Mouse (Mus musculus) lung, embryonic 16.5 days (tissue): ENCODE measurements around the gene Slc25a34. TPM values are rescaled to one million over a fixed set of nuclear protein-coding genes. Genes with fewer than 3 reads are reported as not detected.

ENCODE experiments used
- ATAC-seq: fragments of 200-750 bp; cut with Nextera tagmentation; 2 replicates; pipeline ENCODE4 v1.8.0; 2017; ENCODE audit warnings: low read depth, mild to moderate bottlenecking, moderate library complexity
- H3K27ac ChIP-seq: fragments of 300-500 bp; sonication (generic); 2 replicates; pipeline ENCODE4 v1.5.1; 2014; ENCODE audit warnings: mild to moderate bottlenecking, control low read depth, low read length
- H3K27me3 ChIP-seq: fragments of 300-500 bp; sonication (generic); 2 replicates; pipeline ENCODE4 v1.6.1; 2014; ENCODE audit warnings: low read depth, low read length, mixed read lengths; ENCODE audit not compliant: control insufficient read depth, insufficient read depth
- H3K36me3 ChIP-seq: fragments of 300-500 bp; sonication (generic); 2 replicates; pipeline ENCODE4 v1.6.1; 2014; ENCODE audit warnings: low read length; ENCODE audit not compliant: control insufficient read depth, insufficient read depth
- H3K4me1 ChIP-seq: fragments of 300-500 bp; sonication (generic); replicated peaks from 2 replicates; pipeline ENCODE4 v1.6.1; 2014; ENCODE audit warnings: low read length, mixed read lengths; ENCODE audit not compliant: control insufficient read depth, insufficient read depth
- H3K4me2 ChIP-seq: fragments of 300-500 bp; sonication (generic); 2 replicates; pipeline ENCODE4 v1.6.1; 2014; ENCODE audit warnings: low read depth, low read length, control low read depth
- H3K4me3 ChIP-seq: fragments of 300-500 bp; sonication (generic); 2 replicates; pipeline ENCODE4 v1.5.1; 2014; ENCODE audit warnings: mild to moderate bottlenecking, low read length, control low read depth
- H3K9ac ChIP-seq: fragments of 300-500 bp; sonication (generic); 2 replicates; pipeline ENCODE4 v1.6.1; 2014; ENCODE audit warnings: low read length, control low read depth
- H3K9me3 ChIP-seq: fragments of 300-500 bp; sonication (generic); 2 replicates; pipeline ENCODE4 v1.6.1; 2016; ENCODE audit warnings: low read length; ENCODE audit not compliant: control insufficient read depth
- WGBS: fragments of 180-500 bp; shearing (Covaris S2); extraction: QIAGEN DNeasy Blood & Tissue Kit; methylation state at CpG from one replicate; pipeline ENCODE4 v1.1.7; 2014; 5-methylcytosine and 5-hydroxymethylcytosine counted together
- polyA plus RNA-seq: library from polyadenylated mRNA; unstranded; fragments of >200 nt; fragmentation: Nextera tagmentation; extraction: Ambion mirVana; gene quantifications from 2 replicates; pipeline ENCODE4 v1.2.1, GENCODE M21; 2015

Gene Slc25a34
- polyA plus RNA-seq, 1 experiment from 2014 or later, result 0.18 TPM

GRCm38 (mm10) chr4:141571337-141571739 is 52.3 kb downstream of the Slc25a34 start:
- no peak for ATAC-seq
- H3K27me3 ChIP-seq, result no peaks in the 10 kb centered on the region
- H3K4me2 ChIP-seq, result no peak overlapping the region
- H3K9ac ChIP-seq, result no peak overlapping the region
- H3K9me3 ChIP-seq, result no peaks in the 10 kb centered on the region
- WGBS, result 49% methylated on average over 6 of the region's 6 CpGs
- H3K4me3 ChIP-seq, result no peak overlapping the region
- no peak overlapping the region for H3K27ac ChIP-seq
- peaks cover 17% of the 10 kb centered on the region for H3K4me1 ChIP-seq
- no peaks in the 10 kb centered on the region for H3K36me3 ChIP-seq

- ATAC-seq, result no peak
- no peaks in the 10 kb centered on the region for H3K27me3 ChIP-seq
- 89% methylated on average over 1 of the region's 1 CpGs for WGBS
These were observed 52.8 kb downstream of the Slc25a34 start for GRCm38 (mm10) chr4:141570821-141571220.

GRCm38 (mm10) chr4:141570004-141570403 is 53.6 kb downstream of the Slc25a34 start:
- Histone ChIP-seq H3K4me3 (no peak overlapping the region), H3K9me3 (no peaks in the 10 kb centered on the region), H3K36me3 (no peaks in the 10 kb centered on the region), H3K4me1 (peaks cover 14% of the 10 kb centered on the region), H3K27me3 (no peaks in the 10 kb centered on the region), H3K9ac (no peak overlapping the region), H3K4me2 (no peak overlapping the region), H3K27ac (no peak overlapping the region)
- ATAC-seq, result no peak
- WGBS, result 51% methylated on average over 6 of the region's 6 CpGs

More at GRCm38 (mm10) chr4:141570821-141571220, 52.8 kb downstream of the Slc25a34 start:
- Histone ChIP-seq H3K36me3 (no peaks in the 10 kb centered on the region), H3K9ac (no peak overlapping the region), H3K4me1 (peaks cover 17% of the 10 kb centered on the region), H3K4me3 (no peak overlapping the region), H3K27ac (no peak overlapping the region), H3K4me2 (no peak overlapping the region), H3K9me3 (no peaks in the 10 kb centered on the region)

- ATAC-seq, result no peak
- no peak overlapping the region for H3K4me2 ChIP-seq
- H3K36me3 ChIP-seq, result no peaks in the 10 kb centered on the region
- 81% methylated on average over 5 of the region's 5 CpGs for WGBS
- peaks cover 9% of the 10 kb centered on the region for H3K4me1 ChIP-seq
- H3K27me3 ChIP-seq, result no peaks in the 10 kb centered on the region
- H3K9ac ChIP-seq, result no peak overlapping the region
- no peak overlapping the region for H3K4me3 ChIP-seq
- H3K9me3 ChIP-seq, result no peaks in the 10 kb centered on the region
- no peak overlapping the region for H3K27ac ChIP-seq
These were observed 54.7 kb downstream of the Slc25a34 start for GRCm38 (mm10) chr4:141568966-141569365.

Other genes starting within 250 kb of the Slc25a34 start
- gene Clcnka, start 225.1 kb downstream of the Slc25a34 start, polyA plus RNA-seq, result 0.24 and 0.28 TPM in 2 replicates
- 0.39 TPM in 1 of 2 replicates, not detected in the other for gene Clcnkb, start 207.8 kb downstream of the Slc25a34 start, polyA plus RNA-seq
- gene Hspb7, start 203.0 kb downstream of the Slc25a34 start, polyA plus RNA-seq, result 6.4 and 10.6 TPM in 2 replicates
- not detected in 2 replicates for gene Srarp, start 187.7 kb downstream of the Slc25a34 start, polyA plus RNA-seq
- 30.6 and 30.8 TPM in 2 replicates for gene Zbtb17, start 179.2 kb downstream of the Slc25a34 start, polyA plus RNA-seq
- gene Spen, start 85.2 kb downstream of the Slc25a34 start, polyA plus RNA-seq, result 6.9 and 7.4 TPM in 2 replicates
- 71.4 and 76.1 TPM in 2 replicates for gene Fblim1, start 17.7 kb downstream of the Slc25a34 start, polyA plus RNA-seq
- gene Tmem82, start 5.2 kb downstream of the Slc25a34 start, polyA plus RNA-seq, result 0.99 and 1.1 TPM in 2 replicates
- gene Plekhm2, start 41.1 kb upstream of the Slc25a34 start, polyA plus RNA-seq, result 5.7 and 6.9 TPM in 2 replicates
- gene Rsc1a1, start 61.8 kb upstream of the Slc25a34 start, polyA plus RNA-seq, result not detected in 2 replicates
- gene Ddi2, start 99.6 kb upstream of the Slc25a34 start, polyA plus RNA-seq, result 18.1 and 18.3 TPM in 2 replicates
- 0.21 and 1.4 TPM in 2 replicates for gene Agmat, start 122.9 kb upstream of the Slc25a34 start, polyA plus RNA-seq
- 4.3 and 4.7 TPM in 2 replicates for gene Dnajc16, start 167.1 kb upstream of the Slc25a34 start, polyA plus RNA-seq
- gene Casp9, start 169.8 kb upstream of the Slc25a34 start, polyA plus RNA-seq, result 23.9 and 24.6 TPM in 2 replicates
- gene Cela2a, start 202.3 kb upstream of the Slc25a34 start, polyA plus RNA-seq, result not detected in 2 replicates
- gene Ctrc, start 222.5 kb upstream of the Slc25a34 start, polyA plus RNA-seq, result not detected in 2 replicates